Mouse (Mus musculus): ENCODE data around the gene Egfl8. TPM values are rescaled to one million over a fixed set of nuclear protein-coding genes. Genes with fewer than 3 reads are reported as not detected.

The Egfl8 gene
- polyA plus RNA-seq, 1 experiment from 2014 or later: 4.4 TPM

DNA sequence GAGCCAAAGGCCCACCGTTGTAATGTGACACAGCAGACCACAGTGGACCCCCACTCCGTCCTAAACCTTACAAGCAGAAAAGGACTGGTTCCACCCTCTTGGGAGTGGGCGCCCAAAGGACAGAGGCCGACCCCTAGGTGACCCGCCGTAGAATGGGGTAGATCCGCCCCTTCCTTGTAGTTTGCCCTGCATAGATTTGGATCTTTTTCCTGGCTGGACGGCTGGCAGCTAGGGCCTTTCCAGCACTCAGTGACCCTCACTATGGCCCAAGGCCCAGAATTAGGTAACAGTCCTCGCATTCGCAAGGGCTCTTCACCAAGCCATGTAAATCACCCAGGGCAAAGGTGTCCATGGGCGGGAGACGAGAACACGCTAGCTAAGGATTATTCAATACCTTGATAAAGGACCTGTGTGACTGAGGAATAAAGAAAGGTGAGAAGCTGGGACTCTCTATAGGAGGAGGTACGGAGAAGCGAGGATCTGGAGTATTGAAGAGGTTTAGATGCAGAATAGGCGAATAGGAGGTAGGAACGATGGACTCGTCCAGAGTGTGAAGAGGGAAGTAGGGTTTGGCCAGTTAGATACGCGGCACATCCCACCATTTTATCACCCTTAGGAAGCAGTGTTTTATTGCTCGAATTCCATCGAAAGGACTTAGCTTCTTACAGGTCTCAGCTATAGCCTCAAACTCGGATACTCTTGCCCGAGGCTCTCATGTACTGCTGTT lies 11.1 kb downstream of the Egfl8 start:
- no peaks in the 10 kb centered on the region for H3K9me3 ChIP-seq (replicated peaks)
- H3K4me2 ChIP-seq: peak overlapping the region; percentile 85
- peaks cover 64% of the 10 kb centered on the region for H3K4me1 ChIP-seq
- peak overlapping the region; percentile 96 for H3K27ac ChIP-seq
- H3K9ac ChIP-seq: peak overlapping the region; percentile 96
- H3K36me3 ChIP-seq: peaks cover 31% of the 10 kb centered on the region
- H3K4me3 ChIP-seq (replicated peaks): peak overlapping the region; percentile 88
- no peak for ATAC-seq (replicated peaks; ENCODE audit: low FRiP score)
- 7% methylated on average over 24 of the region's 24 CpGs for WGBS
- H3K27me3 ChIP-seq: no peaks in the 10 kb centered on the region

DNA sequence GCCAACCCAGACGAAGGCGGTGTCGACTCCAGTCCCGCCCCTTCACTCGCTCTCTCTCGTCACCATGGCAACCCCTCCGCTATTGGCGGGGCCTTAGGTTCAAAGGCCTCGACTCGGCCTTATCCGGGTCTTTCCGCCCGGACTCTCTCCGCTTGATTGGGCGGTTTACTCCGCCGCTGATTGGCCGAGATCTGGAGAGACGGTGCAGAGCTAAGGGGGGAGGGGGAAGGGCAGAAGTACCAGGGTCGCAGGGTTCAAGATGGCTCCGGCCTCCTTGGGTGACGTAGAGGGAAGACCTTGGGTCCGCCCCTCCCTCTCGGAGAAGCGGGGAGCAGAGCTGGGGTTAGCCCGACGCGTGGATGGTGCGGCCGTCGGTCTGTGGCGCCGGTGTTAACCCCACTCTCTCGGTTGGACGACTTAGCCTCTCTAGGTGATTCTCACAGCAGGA lies 11.7 kb downstream of the Egfl8 start, which contains the start of gene Agpat1:
Gene Agpat1, plus strand, starts transcription at position 202 of the 448 bp plus-strand sequence.
- no peaks in the 10 kb centered on the region for H3K27me3 ChIP-seq
- under 1% methylated on average over 35 of the region's 35 CpGs for WGBS
- H3K9ac ChIP-seq: peak within 1 kb of the TSS; percentile 96
- H3K27ac ChIP-seq: peak within 1 kb of the TSS; percentile 96
- H3K4me3 ChIP-seq (replicated peaks): peak within 1 kb of the TSS; percentile 88
- H3K36me3 ChIP-seq: peaks cover 32% of the 10 kb centered on the region
- H3K9me3 ChIP-seq (replicated peaks): no peaks in the 10 kb centered on the region
- peaks cover 65% of the 10 kb centered on the region for H3K4me1 ChIP-seq
- peak; percentile 91 for ATAC-seq (replicated peaks; ENCODE audit: low FRiP score)
- H3K4me2 ChIP-seq: peak within 1 kb of the TSS; percentile 85

DNA sequence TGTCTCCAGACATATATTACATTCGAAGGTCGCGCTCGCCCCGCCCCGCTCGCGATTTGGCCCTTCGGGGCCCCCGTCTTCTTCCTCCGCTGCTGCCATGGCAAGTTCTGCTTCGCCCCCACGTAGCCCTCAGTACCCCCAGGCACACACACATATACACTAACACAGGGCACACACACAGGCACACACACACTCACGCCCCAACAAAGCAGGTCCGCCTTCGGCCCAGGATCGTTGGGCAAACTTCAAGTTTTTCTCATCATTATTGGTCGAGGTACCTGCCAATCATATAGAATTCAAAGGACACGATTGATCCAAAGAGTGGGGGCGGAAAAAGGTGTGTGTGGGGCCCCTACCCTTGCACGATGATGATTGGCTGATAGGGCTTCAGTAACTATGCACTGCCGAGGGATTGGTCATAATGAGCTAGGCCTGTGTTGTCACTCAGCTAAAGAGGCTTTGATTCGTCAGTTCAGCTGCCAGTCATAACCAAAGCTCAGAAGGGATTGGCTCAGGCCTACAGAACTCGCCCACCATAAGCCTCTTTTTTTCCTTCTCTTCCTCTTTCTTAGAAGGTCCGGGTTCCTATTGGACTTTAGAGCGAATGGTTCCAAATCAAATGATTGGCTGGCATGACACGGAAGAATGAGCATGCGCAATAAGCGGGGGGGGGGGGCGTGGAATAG lies 12.3 kb downstream of the Egfl8 start, which contains the start of gene Rnf5:
Gene Rnf5, minus strand, starts transcription at position 316 of the 686 bp plus-strand sequence.
- Histone ChIP-seq H3K27ac (peak within 1 kb of the TSS; percentile 96), H3K4me1 (peaks cover 67% of the 10 kb centered on the region), H3K4me3 (replicated peaks) (peak within 1 kb of the TSS; percentile 88), H3K9me3 (replicated peaks) (no peaks in the 10 kb centered on the region), H3K27me3 (no peaks in the 10 kb centered on the region), H3K4me2 (peak within 1 kb of the TSS; percentile 85), H3K9ac (peak within 1 kb of the TSS; percentile 96), H3K36me3 (peaks cover 32% of the 10 kb centered on the region)
- under 1% methylated on average over 30 of the region's 30 CpGs for WGBS
- ATAC-seq (replicated peaks; ENCODE audit: low FRiP score): peak; percentile 95

DNA sequence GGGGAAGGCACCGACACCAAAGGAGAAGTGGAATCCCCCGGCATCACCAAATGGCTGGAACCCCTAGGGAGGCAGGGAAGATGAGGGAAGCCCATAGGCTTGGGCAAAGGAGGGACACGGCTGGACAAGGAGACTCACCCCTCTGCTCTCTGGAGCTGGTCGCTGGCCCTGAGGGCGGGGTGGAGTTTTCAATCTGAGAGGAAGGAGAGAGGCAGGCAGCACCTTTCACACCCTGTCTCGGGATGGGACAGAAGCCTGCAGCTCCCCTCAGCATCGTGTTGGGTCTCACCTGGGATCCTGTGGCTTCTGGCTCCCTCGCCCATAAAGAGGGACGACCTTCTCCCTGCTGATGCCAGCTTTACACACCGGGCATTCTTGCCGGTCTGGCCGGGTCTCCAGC lies 14.0 kb downstream of the Egfl8 start:
- Histone ChIP-seq H3K4me2 (peak overlapping the region; percentile 81), H3K9me3 (replicated peaks) (no peaks in the 10 kb centered on the region), H3K27ac (no peak overlapping the region), H3K4me1 (peaks cover 65% of the 10 kb centered on the region), H3K27me3 (no peaks in the 10 kb centered on the region), H3K9ac (no peak overlapping the region), H3K4me3 (replicated peaks) (peak overlapping the region; percentile 88; the same call in 1 of the 2 replicates), H3K36me3 (peaks cover 27% of the 10 kb centered on the region)
- no peak for ATAC-seq (replicated peaks; ENCODE audit: low FRiP score)
- 88% methylated on average over 12 of the region's 12 CpGs for WGBS

DNA sequence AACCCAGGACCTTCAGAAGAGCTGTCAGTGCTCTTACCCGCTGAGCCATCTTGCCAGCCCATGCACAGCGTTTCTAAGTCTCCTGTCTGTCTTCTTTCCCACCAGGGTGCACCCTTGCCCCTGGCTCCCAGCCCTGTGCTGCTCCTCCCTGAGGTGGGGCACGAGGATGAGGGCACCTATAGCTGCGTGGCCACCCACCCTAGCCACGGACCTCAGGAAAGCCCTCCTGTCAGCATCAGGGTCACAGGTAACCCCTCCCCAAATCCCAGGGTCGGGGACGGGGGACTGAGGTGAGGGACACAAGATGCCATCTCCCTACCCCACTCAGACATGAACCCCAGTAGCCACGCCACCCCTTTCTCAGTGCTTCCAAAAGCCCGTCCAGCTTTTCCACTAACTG lies 15.9 kb downstream of the Egfl8 start:
- Histone ChIP-seq H3K27ac (peak overlapping the region; percentile 37; the same call in 1 of the 2 replicates), H3K4me1 (peaks cover 74% of the 10 kb centered on the region), H3K9me3 (replicated peaks) (no peaks in the 10 kb centered on the region), H3K36me3 (peaks cover 46% of the 10 kb centered on the region), H3K9ac (no peak overlapping the region), H3K4me3 (replicated peaks) (no peak overlapping the region), H3K4me2 (no peak overlapping the region), H3K27me3 (no peaks in the 10 kb centered on the region)
- no peak for ATAC-seq (replicated peaks; ENCODE audit: low FRiP score)
- 78% methylated on average over 9 of the region's 9 CpGs for WGBS

DNA sequence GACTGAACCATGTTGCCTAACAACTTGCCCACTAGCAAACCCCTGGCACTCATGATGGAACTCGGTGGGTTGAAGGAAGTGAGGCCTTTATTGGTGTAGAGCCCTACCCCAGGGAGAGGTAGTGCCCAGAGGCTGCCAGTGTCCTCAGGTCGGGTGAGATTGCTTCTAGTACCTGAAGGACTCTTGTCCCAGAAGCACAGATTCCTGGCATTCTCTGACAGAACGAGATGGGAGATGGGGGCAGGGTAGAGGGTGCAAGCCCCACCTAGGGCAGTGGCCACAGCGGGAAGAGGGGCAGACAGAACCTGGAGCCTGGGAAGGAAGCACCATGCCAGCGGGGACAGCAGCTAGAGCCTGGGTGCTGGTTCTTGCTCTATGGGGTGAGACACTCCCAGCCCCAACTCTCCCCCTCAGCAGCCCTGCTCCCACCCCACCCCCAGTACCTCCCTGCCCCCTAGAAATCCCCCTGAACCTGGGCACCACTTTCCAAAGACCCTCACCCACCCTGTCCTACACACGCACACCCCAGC lies 18.1 kb downstream of the Egfl8 start, which contains the start of gene Ager:
Gene Ager, plus strand, starts transcription at position 297 of the 530 bp plus-strand sequence.
- Histone ChIP-seq H3K9me3 (replicated peaks) (no peaks in the 10 kb centered on the region), H3K27me3 (no peaks in the 10 kb centered on the region), H3K4me2 (peak within 1 kb of the TSS; percentile 27), H3K36me3 (peaks cover 56% of the 10 kb centered on the region), H3K4me1 (peaks cover 82% of the 10 kb centered on the region), H3K9ac (peak within 1 kb of the TSS; percentile 26; the same call in 1 of the 2 replicates), H3K27ac (peak within 1 kb of the TSS; percentile 64), H3K4me3 (replicated peaks) (no peak within 1 kb of the TSS)
- no peak for ATAC-seq (replicated peaks; ENCODE audit: low FRiP score)
- WGBS: 31% methylated on average over 6 of the region's 6 CpGs

DNA sequence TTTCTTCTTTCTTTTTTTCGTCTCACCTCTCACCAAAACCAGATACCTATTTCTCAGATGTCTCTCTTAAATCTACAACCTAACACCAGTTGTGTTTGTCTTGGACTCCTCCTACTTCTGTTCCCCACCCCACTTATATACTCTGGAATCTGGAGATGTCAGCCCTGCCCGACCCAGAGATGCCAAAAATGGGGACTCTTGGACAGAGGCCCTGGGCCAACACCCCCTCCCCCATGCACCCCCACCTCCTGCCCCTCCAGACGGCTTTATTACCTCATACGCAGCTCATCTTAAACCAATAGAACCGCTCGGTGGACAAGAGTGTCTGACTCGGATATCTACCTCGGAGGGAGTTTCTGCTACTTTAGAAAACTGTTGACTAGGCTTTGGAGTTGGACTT lies 19.7 kb downstream of the Egfl8 start:
- ATAC-seq (replicated peaks; ENCODE audit: low FRiP score): no peak
- peaks cover 79% of the 10 kb centered on the region for H3K4me1 ChIP-seq
- H3K9me3 ChIP-seq (replicated peaks): no peaks in the 10 kb centered on the region
- H3K27ac ChIP-seq: 0 out of 2 replicates have a peak overlapping the region, but pooled peaks have one; percentile 37
- WGBS: 42% methylated on average over 8 of the region's 8 CpGs
- H3K4me3 ChIP-seq (replicated peaks): no peak overlapping the region; the same call in 1 of the 2 replicates
- H3K4me2 ChIP-seq: peak overlapping the region; percentile 72
- H3K27me3 ChIP-seq: no peaks in the 10 kb centered on the region
- H3K9ac ChIP-seq: no peak overlapping the region
- peaks cover 44% of the 10 kb centered on the region for H3K36me3 ChIP-seq

DNA sequence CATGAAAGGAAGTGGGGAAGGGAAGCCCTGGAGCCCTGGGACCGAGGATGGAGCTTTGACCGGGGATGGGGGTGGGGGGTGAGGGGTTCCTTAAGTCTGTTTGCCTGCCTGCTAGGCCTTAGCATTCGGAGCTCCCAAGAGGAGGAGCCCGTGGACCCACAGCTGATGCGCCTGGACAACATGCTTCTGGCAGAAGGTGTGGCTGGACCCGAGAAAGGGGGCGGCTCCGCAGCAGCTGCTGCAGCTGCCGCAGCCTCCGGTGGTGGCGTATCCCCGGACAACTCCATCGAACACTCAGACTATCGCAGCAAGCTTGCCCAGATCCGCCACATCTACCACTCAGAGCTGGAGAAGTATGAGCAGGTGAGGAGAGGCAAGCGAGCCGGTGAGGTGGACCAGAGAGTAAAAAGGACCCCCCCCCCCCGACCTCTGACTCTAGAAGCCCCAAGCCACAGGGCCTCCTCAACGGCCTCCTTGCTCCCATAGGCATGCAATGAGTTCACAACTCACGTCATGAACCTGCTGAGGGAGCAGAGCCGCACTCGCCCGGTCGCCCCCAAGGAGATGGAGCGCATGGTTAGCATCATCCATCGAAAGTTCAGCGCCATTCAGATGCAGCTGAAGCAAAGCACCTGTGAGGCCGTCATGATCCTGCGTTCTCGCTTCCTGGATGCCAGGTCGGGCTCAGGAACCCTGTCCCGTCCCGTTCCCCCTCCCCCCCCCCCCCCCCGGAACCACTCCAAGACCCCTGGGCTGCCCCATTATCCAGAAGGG lies 21.8 kb downstream of the Egfl8 start:
- ATAC-seq (replicated peaks; ENCODE audit: low FRiP score): no peak
- H3K4me3 ChIP-seq (replicated peaks): peak overlapping the region; percentile 73
- peak overlapping the region; percentile 72 for H3K4me2 ChIP-seq
- H3K27ac ChIP-seq: peak overlapping the region; percentile 100
- WGBS: 39% methylated on average over 33 of the region's 34 CpGs
- H3K36me3 ChIP-seq: peaks cover 30% of the 10 kb centered on the region
- no peaks in the 10 kb centered on the region for H3K9me3 ChIP-seq (replicated peaks)
- peak overlapping the region; percentile 94 for H3K9ac ChIP-seq
- no peaks in the 10 kb centered on the region for H3K27me3 ChIP-seq
- H3K4me1 ChIP-seq: peaks cover 86% of the 10 kb centered on the region

DNA sequence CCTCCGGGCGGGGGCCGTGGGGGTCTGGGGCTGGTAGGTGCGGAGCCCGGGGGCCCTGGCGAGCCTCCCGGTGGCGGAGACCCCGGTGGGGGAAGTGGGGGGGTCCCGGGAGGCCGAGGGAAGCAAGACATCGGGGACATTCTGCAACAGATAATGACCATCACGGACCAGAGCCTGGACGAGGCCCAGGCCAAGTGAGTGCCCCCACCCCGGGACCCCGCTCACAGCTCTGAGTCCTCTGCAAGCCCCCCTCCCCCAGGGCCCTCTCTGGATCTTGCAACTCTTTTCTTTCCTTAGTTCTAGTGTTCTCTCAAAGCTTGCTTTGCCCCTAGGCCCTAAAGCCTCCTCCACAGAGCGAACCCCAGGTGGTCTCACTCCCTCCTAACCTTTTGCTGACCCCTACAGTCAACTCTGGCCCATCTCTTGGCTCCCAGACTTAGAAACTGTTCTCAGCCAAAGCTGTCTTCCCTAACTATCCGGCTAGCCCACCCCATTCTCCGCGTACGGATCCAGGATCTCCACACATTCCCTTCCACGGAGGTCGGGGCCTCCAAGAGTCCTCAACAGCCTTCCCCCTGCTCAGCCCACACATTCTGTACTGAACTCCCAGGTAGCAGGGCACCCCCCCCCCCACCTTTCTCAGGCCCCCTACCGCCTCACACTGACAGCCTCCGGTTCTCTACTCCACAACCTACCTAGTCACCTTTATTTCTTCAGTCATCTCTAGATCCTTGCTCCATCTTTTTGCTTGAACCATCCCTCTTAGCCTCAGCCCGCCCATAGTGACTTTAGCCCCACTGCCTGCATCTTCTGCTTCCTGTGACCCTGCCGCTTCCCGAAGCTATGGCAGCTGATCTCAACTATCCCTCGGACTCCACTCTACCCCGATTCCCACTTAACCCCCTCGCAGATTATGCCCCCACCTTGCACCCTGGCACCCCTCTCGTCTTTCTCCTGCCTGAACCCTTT lies 22.9 kb downstream of the Egfl8 start:
- peak; percentile 10; the same call in 1 of the 2 replicates for ATAC-seq (replicated peaks; ENCODE audit: low FRiP score)

DNA sequence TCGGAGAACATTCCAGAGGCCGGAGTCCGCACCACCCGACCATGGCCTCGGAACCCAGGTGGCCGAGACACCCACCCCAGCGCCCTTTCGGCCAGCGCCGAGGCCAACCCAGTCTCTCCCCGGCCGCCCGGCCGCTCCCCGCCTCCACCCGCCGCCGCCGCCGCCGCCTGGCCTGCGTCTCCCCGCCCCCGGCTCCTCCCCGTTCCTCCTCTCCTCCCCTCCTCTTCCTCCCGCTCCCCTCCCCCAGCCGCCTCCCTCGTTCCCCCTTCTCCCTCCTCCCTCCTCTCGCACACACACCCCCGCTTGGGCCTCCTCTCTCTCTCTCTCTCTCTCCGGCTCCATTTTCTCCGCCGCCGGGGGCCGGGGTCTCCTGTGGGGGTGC lies 23.8 kb downstream of the Egfl8 start:
- Histone ChIP-seq H3K4me1 (peaks cover 81% of the 10 kb centered on the region), H3K27me3 (no peaks in the 10 kb centered on the region), H3K9me3 (replicated peaks) (no peaks in the 10 kb centered on the region), H3K4me2 (peak overlapping the region; percentile 72), H3K9ac (peak overlapping the region; percentile 94), H3K36me3 (peaks cover 30% of the 10 kb centered on the region), H3K27ac (peak overlapping the region; percentile 100), H3K4me3 (replicated peaks) (peak overlapping the region; percentile 73)
- peak; percentile 65 for ATAC-seq (replicated peaks; ENCODE audit: low FRiP score)
- 1% methylated on average over 25 of the region's 35 CpGs for WGBS

More for the DNA sequence above, 22.9 kb downstream of the Egfl8 start:
- Histone ChIP-seq H3K4me2 (peak overlapping the region; percentile 72), H3K27ac (peak overlapping the region; percentile 100), H3K36me3 (peaks cover 30% of the 10 kb centered on the region), H3K4me3 (replicated peaks) (peak overlapping the region; percentile 73), H3K9ac (peak overlapping the region; percentile 94), H3K4me1 (peaks cover 86% of the 10 kb centered on the region), H3K9me3 (replicated peaks) (no peaks in the 10 kb centered on the region), H3K27me3 (no peaks in the 10 kb centered on the region)
- WGBS: under 1% methylated on average over 32 of the region's 32 CpGs
